Mouse (Mus musculus) megakaryocyte, embryonic 14.5 days (primary cell): ENCODE data around the gene Arsb.

Source experiments
- FLI1 ChIP-seq: IDR thresholded peaks from 2 replicates; pipeline ENCODE4 v1.6.1; 2012; ENCODE audit warnings: low read length, inconsistent platforms, mixed read lengths
- GATA1 ChIP-seq: IDR thresholded peaks from 3 replicates; pipeline ENCODE4 v1.6.1; 2012; ENCODE audit warnings: mixed read lengths, low read length, inconsistent platforms, borderline replicate concordance

DNA sequence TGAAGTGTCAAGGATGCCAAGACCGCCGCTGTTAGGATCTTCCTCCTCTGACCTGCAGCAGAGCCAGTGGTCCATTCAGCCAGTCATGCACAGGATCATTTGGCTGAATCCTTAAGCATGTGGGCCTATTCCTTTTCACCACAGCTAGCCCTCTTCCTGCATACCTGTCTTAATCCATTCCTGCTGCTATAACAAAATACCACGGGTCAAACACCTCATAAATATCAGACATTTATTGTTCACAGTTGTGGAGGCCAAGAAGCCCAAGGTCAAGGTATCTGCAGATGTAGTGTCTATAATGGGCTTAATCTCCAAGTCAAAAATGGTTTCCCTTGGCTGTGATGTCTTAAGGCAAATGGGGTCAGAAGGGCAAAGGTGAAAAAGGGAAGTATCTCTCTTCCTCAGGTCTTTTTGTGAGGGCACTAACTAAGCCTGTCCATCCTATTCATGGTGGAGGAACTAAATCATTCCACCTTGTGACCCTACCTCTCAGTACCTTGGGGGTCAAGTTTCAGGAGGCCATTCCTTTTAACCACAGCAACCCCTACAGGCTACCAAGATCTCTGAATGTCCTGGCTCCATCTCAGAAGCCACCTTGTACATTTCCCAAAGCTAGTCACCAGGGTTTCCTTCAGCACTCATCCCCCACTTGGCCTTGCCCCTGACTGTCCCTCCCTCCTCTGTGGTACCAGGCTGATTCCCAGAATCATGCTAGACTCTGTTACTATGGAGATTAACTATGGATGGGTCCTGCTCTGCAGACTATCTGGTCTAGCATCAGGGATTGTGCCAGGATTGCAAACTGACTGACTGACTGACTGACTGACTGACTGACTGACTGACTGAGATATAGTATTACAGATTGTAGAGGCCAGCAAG lies 128.2 kb downstream of the Arsb start:
- TF ChIP-seq GATA1 (no peak), FLI1 (no peak)
